Mouse (Mus musculus): ENCODE measurements at regions not wholly inside any gene's neighbourhood (a gene's known extent, or its start where the extent isn't known, plus 50 kb on each side); places are given as distances from the start of the nearest gene placed in this dataset. TPM values are rescaled to one million over a fixed set of nuclear protein-coding genes. Genes with fewer than 3 reads are reported as not detected.

DNA sequence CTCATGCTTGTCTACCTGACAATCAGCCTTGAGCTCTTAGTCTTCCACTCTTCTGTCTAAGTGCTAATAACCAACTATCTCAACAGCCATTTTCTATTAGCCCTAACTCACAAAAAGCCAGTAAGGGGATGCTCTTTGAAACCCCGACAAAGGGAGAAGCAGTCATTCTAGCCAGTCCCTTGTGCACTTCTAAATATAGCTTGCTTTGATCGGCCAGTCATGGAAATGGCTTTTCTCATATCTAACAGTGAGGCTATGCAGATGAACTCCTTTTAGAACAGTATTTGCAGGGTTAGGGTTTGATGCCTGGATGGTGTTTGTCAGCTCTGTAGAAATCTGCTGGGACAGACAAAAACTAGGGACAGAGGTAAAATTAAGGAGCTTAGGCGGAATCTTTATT, 54.5 kb upstream of the Arg1 start:
- no peak overlapping the region for H3K9ac ChIP-seq (ENCODE audit: low read length)
- H3K4me1 ChIP-seq (ENCODE audit: control insufficient read depth, insufficient read depth, low read length) = peaks cover 7% of the 10 kb centered on the region; the same call in 1 of the 2 replicates
- H3K27me3 ChIP-seq (ENCODE audit: control insufficient read depth, insufficient read depth, low read length) = no peaks in the 10 kb centered on the region
- no peaks in the 10 kb centered on the region for H3K36me3 ChIP-seq (ENCODE audit: control insufficient read depth, insufficient read depth)
- WGBS = 62% methylated on average over 3 of the region's 3 CpGs
- peaks cover 6% of the 10 kb centered on the region for H3K9me3 ChIP-seq (replicated peaks; ENCODE audit: control insufficient read depth, low read length)
- H3K4me3 ChIP-seq (ENCODE audit: low read length) = no peak overlapping the region
- H3K27ac ChIP-seq (ENCODE audit: low read length) = no peak overlapping the region
- no peak overlapping the region for H3K4me2 ChIP-seq (ENCODE audit: low read depth, low read length)
- no peak for ATAC-seq (replicated peaks; ENCODE audit: extremely low read depth, insufficient read depth, low FRiP score)

Small RNAs in the stretch of these regions (microRNA-seq; reads per million reads assigned to microRNA genes)
- gene Gm22566 = not detected

Data from heart, embryonic 16.5 days (tissue).